Mouse (Mus musculus) hindbrain, embryonic 12.5 days (tissue): ENCODE data around the gene Cracr2b. TPM values are rescaled to one million over a fixed set of nuclear protein-coding genes. Genes with fewer than 3 reads are reported as not detected.

ENCODE experiments used
- ATAC-seq: fragments of 200-750 bp; cut with Nextera tagmentation; 2 replicates; pipeline ENCODE4 v1.8.0; 2017; ENCODE audit warnings: moderate TSS enrichment; ENCODE audit not compliant: low FRiP score
- H3K27ac ChIP-seq: fragments of 300-500 bp; sonication (generic); 2 replicates; pipeline ENCODE4 v1.5.1; 2016; ENCODE audit warnings: mild to moderate bottlenecking
- H3K27me3 ChIP-seq: fragments of 300-500 bp; sonication (generic); 2 replicates; pipeline ENCODE4 v1.6.1; 2016; ENCODE audit warnings: mild to moderate bottlenecking
- H3K36me3 ChIP-seq: fragments of 300-500 bp; sonication (generic); 2 replicates; pipeline ENCODE4 v1.6.1; 2016; ENCODE audit warnings: mild to moderate bottlenecking
- H3K4me1 ChIP-seq: fragments of 300-500 bp; sonication (generic); 2 replicates; pipeline ENCODE4 v1.6.1; 2016
- H3K4me2 ChIP-seq: fragments of 300-500 bp; sonication (generic); replicated peaks from 2 replicates; pipeline ENCODE4 v1.6.1; 2016; ENCODE audit warnings: mild to moderate bottlenecking
- H3K4me3 ChIP-seq: fragments of 300-500 bp; sonication (generic); 2 replicates; pipeline ENCODE4 v1.5.1; 2016; ENCODE audit warnings: mild to moderate bottlenecking
- H3K9ac ChIP-seq: fragments of 300-500 bp; sonication (generic); 2 replicates; pipeline ENCODE4 v1.6.1; 2016; ENCODE audit warnings: mild to moderate bottlenecking, moderate library complexity
- H3K9me3 ChIP-seq: fragments of 300-500 bp; sonication (generic); replicated peaks from 2 replicates; pipeline ENCODE4 v1.6.1; 2016; ENCODE audit warnings: mild to moderate bottlenecking
- WGBS: fragments of 180-500 bp; shearing (Covaris S2); methylation state at CpG from one replicate; pipeline ENCODE4 v1.1.7; 2016; 5-methylcytosine and 5-hydroxymethylcytosine counted together
- polyA plus RNA-seq: library from polyadenylated mRNA; unstranded; fragments of >200 nt; fragmentation: Nextera tagmentation; extraction: Ambion mirVana; gene quantifications from 2 replicates; pipeline ENCODE4 v1.2.1, GENCODE M21; 2016

Cracr2b gene
- polyA plus RNA-seq, 1 experiment from 2014 or later: 7.7 TPM

DNA sequence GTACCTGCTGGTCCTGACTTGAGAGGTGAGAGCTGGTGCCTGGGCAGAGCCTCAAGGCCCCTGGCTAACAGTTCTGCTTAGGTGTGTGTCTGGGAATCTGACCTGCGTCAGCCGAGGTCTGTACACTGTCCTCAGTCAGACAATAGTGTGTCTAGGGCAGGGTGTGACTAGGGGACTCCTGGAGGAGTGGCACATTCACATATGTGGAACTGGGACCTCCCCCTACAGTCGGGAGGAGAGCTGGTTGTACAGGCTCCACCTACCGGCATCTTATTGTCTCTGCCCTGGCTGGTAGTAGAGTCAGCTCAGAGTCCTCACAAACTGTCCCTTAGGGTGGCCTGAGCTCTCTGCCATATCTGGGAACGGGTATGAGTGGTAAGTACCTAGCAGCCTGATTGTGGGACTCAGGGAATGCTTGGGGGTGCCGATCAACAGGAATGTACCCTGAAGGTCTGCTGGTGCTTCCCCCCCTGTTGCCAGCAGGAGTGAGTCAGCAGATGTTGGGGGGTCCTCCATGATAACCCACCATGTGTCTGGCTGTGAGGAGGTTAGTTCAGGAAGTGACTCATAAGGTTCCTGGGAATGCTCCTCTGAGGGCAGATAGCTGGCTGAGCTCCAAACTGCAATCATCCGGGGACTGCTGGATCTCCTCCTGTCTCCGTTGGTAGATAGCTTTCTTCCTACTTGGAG lies 7.8 kb downstream of the Cracr2b start:
- peak; percentile 85 for ATAC-seq
- H3K36me3 ChIP-seq: peaks cover 34% of the 10 kb centered on the region
- 20% methylated on average over 8 of the region's 8 CpGs for WGBS
- peak overlapping the region; percentile 61 for H3K4me3 ChIP-seq
- H3K4me2 ChIP-seq: peak overlapping the region; percentile 65
- peak overlapping the region; percentile 77 for H3K9ac ChIP-seq
- H3K27ac ChIP-seq: peak overlapping the region; percentile 92
- no peaks in the 10 kb centered on the region for H3K9me3 ChIP-seq
- peaks cover 49% of the 10 kb centered on the region for H3K4me1 ChIP-seq
- H3K27me3 ChIP-seq: peaks cover 32% of the 10 kb centered on the region

- peak overlapping the region; percentile 65 for H3K4me2 ChIP-seq
- H3K36me3 ChIP-seq: peaks cover 34% of the 10 kb centered on the region
- peak overlapping the region; percentile 61 for H3K4me3 ChIP-seq
- H3K9ac ChIP-seq: peak overlapping the region; percentile 77
- WGBS: 70% methylated on average over 6 of the region's 6 CpGs
- H3K27ac ChIP-seq: peak overlapping the region; percentile 92
- no peak for ATAC-seq
- H3K4me1 ChIP-seq: peaks cover 56% of the 10 kb centered on the region
- peaks cover 25% of the 10 kb centered on the region for H3K27me3 ChIP-seq
- no peaks in the 10 kb centered on the region for H3K9me3 ChIP-seq
Measured at GRCm38 (mm10) chr7:141469352-141469751, 8.5 kb downstream of the Cracr2b start.

DNA sequence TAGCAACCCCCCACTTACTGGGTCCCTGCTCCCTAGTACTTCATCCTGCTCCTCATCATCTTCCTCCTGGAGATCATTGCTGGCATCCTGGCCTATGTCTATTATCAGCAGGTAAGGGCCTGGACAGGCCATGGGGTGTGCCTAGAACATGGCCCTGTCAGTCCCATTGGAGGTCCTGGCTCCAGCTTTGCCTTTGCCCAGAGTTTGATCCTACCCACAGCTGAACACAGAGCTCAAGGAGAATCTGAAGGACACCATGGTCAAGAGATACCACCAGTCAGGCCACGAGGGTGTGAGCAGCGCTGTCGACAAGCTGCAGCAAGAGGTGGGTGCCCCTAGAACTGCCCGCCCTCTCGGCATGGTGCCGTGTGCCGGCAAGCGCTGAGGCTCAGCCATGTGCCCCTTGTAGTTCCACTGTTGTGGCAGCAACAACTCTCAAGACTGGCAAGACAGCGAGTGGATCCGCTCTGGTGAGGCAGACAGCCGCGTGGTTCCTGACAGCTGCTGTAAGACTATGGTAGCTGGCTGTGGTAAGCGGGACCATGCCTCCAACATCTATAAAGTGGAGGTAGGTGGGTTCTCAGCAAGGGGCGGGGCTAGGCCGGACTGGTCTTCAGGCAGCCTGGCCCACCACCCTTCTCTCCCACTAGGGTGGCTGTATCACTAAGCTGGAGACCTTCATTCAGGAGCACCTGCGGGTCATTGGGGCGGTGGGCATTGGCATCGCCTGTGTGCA lies 9.2 kb downstream of the Cracr2b start:
- Histone ChIP-seq H3K9me3 (no peaks in the 10 kb centered on the region), H3K36me3 (peaks cover 34% of the 10 kb centered on the region), H3K9ac (peak overlapping the region; percentile 77; the same call in 1 of the 2 replicates), H3K4me1 (peaks cover 54% of the 10 kb centered on the region), H3K4me2 (peak overlapping the region; percentile 65), H3K27me3 (peaks cover 18% of the 10 kb centered on the region), H3K27ac (peak overlapping the region; percentile 5; the same call in 1 of the 2 replicates), H3K4me3 (no peak overlapping the region)
- ATAC-seq: no peak
- WGBS: 95% methylated on average over 18 of the region's 18 CpGs

DNA sequence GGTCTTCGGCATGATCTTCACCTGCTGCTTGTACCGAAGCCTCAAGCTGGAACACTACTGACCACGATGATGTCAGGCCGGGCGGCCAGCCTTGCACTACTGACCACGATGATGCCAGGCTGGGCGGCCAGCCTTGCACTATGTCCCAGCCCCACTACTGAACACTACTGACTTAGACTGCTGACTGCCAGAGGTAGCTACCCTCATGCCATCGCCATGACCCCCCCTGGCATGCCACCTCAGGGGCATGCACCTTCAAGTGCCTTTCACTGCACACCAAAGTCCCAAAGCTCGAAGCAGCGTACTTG lies 9.7 kb downstream of the Cracr2b start:
- Histone ChIP-seq H3K36me3 (peaks cover 34% of the 10 kb centered on the region), H3K9ac (no peak overlapping the region), H3K27ac (no peak overlapping the region), H3K4me2 (no peak overlapping the region), H3K27me3 (peaks cover 14% of the 10 kb centered on the region), H3K4me1 (peaks cover 51% of the 10 kb centered on the region), H3K9me3 (no peaks in the 10 kb centered on the region), H3K4me3 (no peak overlapping the region)
- ATAC-seq: no peak
- WGBS: 92% methylated on average over 10 of the region's 10 CpGs

- Histone ChIP-seq H3K4me1 (peaks cover 56% of the 10 kb centered on the region), H3K27ac (no peak overlapping the region), H3K9me3 (no peaks in the 10 kb centered on the region), H3K4me3 (no peak overlapping the region), H3K36me3 (peaks cover 34% of the 10 kb centered on the region), H3K4me2 (no peak overlapping the region), H3K27me3 (peaks cover 14% of the 10 kb centered on the region), H3K9ac (no peak overlapping the region)
- 98% methylated on average over 1 of the region's 1 CpGs for WGBS
- no peak for ATAC-seq
Measured at GRCm38 (mm10) chr7:141471236-141471635, 10.3 kb downstream of the Cracr2b start.

DNA sequence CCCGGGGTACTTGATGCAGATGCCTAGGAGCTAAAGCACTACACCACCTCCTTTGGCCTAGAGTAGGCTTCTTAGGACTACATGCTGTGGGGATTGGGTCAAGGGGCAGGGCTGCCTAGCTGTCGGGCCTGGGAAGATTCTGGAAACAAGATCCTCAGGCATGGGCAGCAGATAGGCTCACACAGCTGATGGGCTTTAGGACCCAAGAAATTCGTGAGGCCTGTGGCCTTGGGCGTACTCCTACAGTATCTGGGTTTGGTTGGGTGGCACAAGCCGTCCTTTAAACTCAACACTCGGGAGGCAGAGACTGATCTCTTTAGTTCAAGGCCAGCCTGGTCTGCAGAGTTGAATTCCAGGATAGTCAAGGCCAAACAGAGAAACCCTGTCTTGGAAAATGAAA lies 11.3 kb downstream of the Cracr2b start:
- Histone ChIP-seq H3K27me3 (peaks cover 18% of the 10 kb centered on the region), H3K4me3 (no peak overlapping the region), H3K27ac (no peak overlapping the region), H3K9me3 (no peaks in the 10 kb centered on the region), H3K36me3 (peaks cover 34% of the 10 kb centered on the region), H3K9ac (no peak overlapping the region), H3K4me2 (no peak overlapping the region), H3K4me1 (peaks cover 59% of the 10 kb centered on the region)
- WGBS: 79% methylated on average over 6 of the region's 6 CpGs
- ATAC-seq: no peak

- no peak for ATAC-seq
- peaks cover 23% of the 10 kb centered on the region for H3K27me3 ChIP-seq
- H3K4me1 ChIP-seq: peaks cover 59% of the 10 kb centered on the region
- 93% methylated on average over 6 of the region's 6 CpGs for WGBS
- peaks cover 34% of the 10 kb centered on the region for H3K36me3 ChIP-seq
- H3K4me3 ChIP-seq: no peak overlapping the region
- H3K9me3 ChIP-seq: no peaks in the 10 kb centered on the region
- no peak overlapping the region for H3K9ac ChIP-seq
- no peak overlapping the region for H3K4me2 ChIP-seq
- H3K27ac ChIP-seq: no peak overlapping the region
Measured at GRCm38 (mm10) chr7:141472763-141473162, 11.9 kb downstream of the Cracr2b start.

DNA sequence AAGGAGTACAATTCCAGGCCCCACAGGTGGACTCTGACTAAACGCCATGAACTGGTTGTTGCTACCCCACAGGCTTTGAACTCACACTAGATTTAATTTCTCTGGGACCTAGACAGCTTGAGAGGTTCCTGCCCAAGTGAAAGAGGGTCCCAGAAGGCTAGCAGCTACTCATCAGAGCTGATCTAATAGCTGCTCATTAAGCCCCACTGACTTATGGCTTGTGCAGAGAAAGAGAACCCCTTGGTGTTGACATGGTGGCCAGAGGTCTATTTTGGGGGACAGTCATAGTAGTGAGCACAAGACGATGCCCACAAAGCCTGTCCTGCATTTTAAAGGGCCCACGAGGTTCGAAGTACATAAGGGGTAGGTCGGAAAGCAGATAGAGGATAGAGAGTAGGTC lies 13.3 kb downstream of the Cracr2b start:
- whole genome bisulfite sequencing: 11% methylated on average over 5 of the region's 5 CpGs

DNA sequence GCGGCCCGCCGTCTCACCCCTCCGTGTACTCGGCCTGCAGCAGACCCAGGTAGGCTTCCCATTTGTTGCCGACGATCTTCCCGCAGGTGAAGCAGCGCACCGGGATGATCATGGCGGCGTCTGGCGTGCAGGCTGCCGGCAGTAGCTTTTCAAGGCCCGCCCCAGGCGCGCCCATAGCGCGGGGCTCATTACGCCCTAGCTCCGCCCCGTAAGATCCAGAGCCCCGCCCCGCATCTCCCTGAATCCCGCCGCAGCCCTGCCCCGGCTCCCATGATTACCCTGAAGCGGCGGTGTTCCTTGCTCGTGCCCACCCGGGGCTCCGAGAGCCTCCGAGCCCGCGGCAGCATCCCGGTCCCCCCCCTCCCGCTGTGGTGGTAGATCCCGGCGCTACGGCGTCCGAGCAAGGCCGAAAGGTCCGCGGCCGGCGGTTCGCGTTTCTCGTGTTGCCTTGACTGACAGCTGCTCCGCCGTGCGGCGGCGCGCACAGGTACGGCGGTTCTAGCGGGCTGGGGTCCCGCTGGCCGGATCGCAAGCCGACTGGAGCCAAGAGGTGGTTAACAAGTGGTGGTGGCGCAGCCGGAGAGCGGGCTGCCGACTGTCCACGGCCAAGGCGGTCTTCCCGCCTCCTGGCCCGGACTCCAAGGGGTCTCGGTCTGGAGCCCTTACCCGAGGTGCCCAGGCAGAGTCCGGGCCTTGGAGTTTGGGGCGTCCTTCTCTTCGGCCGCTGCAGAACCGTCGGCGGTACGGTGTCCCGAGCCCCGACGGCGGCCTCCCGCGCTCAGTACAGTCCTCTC lies 14.3 kb downstream of the Cracr2b start, which contains the start of the genes Polr2l and Tspan4:
TSS of gene Polr2l (minus strand) at position 122 of the 794 bp plus-strand sequence.
TSS of gene Tspan4 (plus strand) at position 230 of the 794 bp plus-strand sequence.
- Histone ChIP-seq H3K4me2 (peak within 1 kb of the TSS; percentile 84), H3K9me3 (no peaks in the 10 kb centered on the region), H3K27me3 (peaks cover 30% of the 10 kb centered on the region), H3K27ac (peak within 1 kb of the TSS; percentile 90), H3K4me1 (peaks cover 35% of the 10 kb centered on the region), H3K36me3 (peaks cover 25% of the 10 kb centered on the region), H3K9ac (peak within 1 kb of the TSS; percentile 85), H3K4me3 (peak within 1 kb of the TSS; percentile 55)
- peak; percentile 80 for ATAC-seq
- WGBS: under 1% methylated on average over 87 of the region's 87 CpGs

More for the DNA sequence above, 13.3 kb downstream of the Cracr2b start:
- no peak overlapping the region for H3K27ac ChIP-seq
- peak overlapping the region; percentile 84 for H3K4me2 ChIP-seq
- peak overlapping the region; percentile 85 for H3K9ac ChIP-seq
- H3K36me3 ChIP-seq: peaks cover 34% of the 10 kb centered on the region
- ATAC-seq: no peak
- peaks cover 30% of the 10 kb centered on the region for H3K27me3 ChIP-seq
- no peaks in the 10 kb centered on the region for H3K9me3 ChIP-seq
- peak overlapping the region; percentile 55 for H3K4me3 ChIP-seq
- H3K4me1 ChIP-seq: peaks cover 46% of the 10 kb centered on the region

DNA sequence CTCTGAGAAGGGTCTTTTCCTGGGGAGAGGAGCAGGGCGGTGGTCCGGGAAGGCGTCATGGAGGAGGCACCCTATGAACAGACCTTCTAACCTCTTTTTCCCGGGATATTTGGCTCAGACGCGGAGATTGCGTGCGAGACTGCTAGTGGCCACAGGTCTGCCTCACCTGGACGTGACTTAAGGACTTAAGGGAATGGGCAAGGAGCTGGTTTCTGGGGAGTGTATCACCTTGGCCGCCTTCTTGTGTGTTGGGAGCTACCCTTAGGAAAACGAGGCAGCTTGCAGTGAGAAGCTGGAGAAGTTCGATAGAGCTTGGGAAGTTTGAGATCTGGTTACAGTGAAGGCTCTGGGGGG lies 14.9 kb downstream of the Cracr2b start:
- Histone ChIP-seq H3K4me3 (peak overlapping the region; percentile 55), H3K36me3 (peaks cover 19% of the 10 kb centered on the region), H3K27ac (peak overlapping the region; percentile 30; the same call in 1 of the 2 replicates), H3K9me3 (no peaks in the 10 kb centered on the region), H3K4me1 (peaks cover 32% of the 10 kb centered on the region), H3K27me3 (peaks cover 30% of the 10 kb centered on the region), H3K9ac (peak overlapping the region; percentile 85), H3K4me2 (peak overlapping the region; percentile 84)
- ATAC-seq: 0 out of 2 replicates have a peak, but pooled peaks have one; percentile 2
- WGBS: 2% methylated on average over 12 of the region's 12 CpGs

DNA sequence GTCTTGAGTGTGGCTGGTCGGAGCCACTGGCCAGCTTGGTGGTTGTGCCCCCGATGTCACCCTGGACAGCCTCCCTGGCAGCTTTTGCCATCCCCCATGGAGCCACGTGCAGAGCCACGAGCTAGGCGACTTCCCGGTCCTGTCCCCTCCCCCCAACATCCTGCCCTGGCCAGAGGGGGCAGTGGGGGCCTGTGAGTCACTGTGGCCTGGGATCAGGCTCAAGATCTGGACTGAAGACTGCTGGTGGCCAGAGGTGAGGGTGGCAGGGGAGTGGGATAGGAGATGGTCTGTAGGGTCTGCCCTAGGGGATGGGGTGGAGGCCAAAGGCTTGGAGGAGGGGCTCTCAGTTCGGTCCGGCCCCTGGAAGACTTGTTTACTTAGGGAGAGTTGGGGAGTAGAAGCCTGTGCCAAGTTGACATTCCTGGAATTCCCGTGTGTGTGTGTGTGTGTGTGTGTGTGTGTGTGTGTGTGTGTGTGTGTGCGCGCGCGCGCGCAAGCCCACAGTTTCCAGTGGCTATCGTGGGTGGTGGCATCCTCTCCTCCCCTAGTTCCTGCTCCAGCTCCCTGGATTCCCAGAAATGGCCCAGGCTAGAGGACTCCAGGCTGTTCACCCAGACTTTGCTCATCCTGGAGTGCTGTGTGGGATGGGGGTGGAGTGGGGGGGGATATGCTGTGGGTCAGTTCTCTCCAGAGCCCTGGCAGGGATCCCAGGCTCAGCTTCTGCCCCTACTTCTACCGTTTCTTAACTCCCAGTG lies 15.5 kb downstream of the Cracr2b start:
- H3K36me3 ChIP-seq: peaks cover 13% of the 10 kb centered on the region
- H3K9ac ChIP-seq: no peak overlapping the region; the same call in 1 of the 2 replicates
- no peaks in the 10 kb centered on the region for H3K9me3 ChIP-seq
- peaks cover 30% of the 10 kb centered on the region for H3K27me3 ChIP-seq
- peaks cover 39% of the 10 kb centered on the region for H3K4me1 ChIP-seq
- H3K4me2 ChIP-seq: peak overlapping the region; percentile 84
- WGBS: 5% methylated on average over 16 of the region's 17 CpGs
- H3K27ac ChIP-seq: peak overlapping the region; percentile 30
- H3K4me3 ChIP-seq: peak overlapping the region; percentile 55
- ATAC-seq: no peak
